Mouse (Mus musculus) adipose tissue, adult 10 weeks (tissue): ENCODE measurements around the gene Grwd1. TPM values are rescaled to one million over a fixed set of nuclear protein-coding genes. Genes with fewer than 3 reads are reported as not detected.

Experiments
- polyA plus RNA-seq: library from polyadenylated mRNA; stranded (reverse); fragments of 350-450 nt; fragmentation: Illumina TruSeq; extraction: RNeasy Lipid Tissue Mini Kit (QIAGEN cat#74804); gene quantifications from one replicate; pipeline ENCODE4 v1.2.3, GENCODE M21; 2014; ENCODE audit warnings: low read depth, low replicate concordance

The Grwd1 gene
- polyA plus RNA-seq, result 11.0 TPM

DNA sequence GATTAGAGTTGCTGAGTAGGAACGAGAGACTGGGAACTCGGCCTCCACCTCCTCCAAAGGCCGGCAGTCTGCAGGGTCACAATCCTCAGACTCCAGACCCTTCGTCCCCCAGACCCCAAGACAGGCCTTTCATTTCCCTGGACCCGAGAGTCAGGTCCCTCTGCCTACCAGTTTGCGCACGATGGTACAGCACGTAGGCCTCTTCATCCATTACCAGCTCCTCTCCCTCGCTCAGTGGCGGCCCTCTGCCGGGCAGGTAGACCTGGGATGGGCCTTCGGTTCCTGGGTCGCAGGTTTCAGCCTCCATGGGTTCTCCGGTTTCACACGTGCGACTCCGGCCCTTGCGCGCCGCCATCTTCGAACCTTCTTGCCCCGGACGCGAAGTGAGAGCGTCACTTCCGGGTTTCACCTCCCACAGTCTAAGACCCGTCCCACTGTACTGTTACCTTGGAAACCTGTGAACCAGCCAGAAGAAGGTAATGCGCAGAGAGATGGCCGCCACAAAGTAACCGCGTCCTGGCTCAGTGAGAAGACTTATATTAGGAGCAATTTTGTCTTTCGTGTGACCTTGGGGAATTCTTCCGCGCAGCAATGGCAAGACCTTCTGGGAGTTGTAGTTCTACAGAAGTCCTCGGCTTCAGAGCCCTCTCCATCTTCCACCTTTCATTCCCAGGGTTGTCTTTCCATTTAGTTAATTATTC is at the start of gene Grwd1:
Gene Grwd1, minus strand, starts transcription at position 518 of the 701 bp plus-strand sequence.

DNA sequence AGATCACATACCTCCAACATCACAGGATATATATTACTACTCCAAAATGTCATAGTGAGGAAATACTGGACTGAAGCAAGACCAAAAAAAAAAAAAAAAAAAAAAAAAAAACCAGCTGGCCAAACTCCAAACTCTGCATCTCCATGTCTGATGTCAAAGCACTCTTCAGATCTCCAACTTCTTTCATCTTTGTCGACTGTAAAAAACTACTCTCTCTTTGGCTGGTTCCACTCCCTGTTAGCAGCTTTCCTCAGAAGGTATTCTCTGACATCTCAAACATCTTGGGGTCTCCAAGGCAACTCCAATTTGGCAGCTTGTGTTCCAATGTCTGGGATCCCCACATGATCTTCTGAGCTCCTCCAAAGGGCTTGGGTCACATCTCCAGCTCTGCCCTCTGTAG is 47.5 kb upstream of the Grwd1 start, which contains the start of gene Grin2d:
Gene Grin2d, minus strand, starts transcription at position 101 of the 400 bp plus-strand sequence.

DNA sequence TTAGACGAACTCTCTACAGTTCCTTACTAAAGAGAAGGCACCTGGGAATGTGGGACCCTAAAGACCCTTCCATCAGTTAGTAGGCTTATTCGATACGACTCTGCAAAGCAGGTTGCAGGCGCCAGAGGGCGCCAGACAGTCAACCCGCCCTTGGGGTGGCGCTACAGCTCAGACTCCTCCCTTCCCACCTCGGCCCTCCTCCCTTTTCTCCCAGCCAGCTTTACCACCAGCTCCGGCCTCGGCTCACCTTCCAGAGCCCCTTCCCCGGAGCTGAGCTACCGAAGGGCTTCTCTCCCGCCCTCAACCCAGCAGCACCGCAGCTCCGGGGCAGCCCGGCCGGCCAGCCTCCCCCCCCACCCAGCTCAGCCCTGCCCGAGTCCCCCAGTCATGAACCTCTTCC is 41.9 kb upstream of the Grwd1 start, which contains the start of gene Kdelr1:
Gene Kdelr1, plus strand, starts transcription at position 149 of the 400 bp plus-strand sequence.

DNA sequence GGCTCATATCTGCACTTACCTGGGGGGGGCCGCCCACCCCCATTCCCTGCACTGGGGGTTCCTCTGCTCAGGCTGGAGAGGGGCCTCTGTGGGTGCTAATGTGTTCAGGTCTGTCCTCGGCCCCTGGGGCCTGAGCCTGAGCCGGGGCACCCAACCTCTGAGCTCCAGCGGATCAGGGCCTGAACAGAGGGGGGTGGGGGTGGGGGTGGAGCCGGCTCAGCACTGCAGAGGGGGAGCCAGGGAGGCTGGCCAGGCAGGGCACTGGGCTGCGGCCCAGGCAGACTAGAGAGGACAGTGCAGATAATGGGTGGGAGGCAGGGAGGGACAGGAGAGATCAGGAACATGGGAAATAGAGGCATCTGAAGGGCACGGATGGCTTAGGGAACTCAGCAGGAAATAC is 6.1 kb downstream of the Grwd1 start, which contains the start of gene Kcnj14:
Gene Kcnj14, minus strand, starts transcription at position 185 of the 400 bp plus-strand sequence.

DNA sequence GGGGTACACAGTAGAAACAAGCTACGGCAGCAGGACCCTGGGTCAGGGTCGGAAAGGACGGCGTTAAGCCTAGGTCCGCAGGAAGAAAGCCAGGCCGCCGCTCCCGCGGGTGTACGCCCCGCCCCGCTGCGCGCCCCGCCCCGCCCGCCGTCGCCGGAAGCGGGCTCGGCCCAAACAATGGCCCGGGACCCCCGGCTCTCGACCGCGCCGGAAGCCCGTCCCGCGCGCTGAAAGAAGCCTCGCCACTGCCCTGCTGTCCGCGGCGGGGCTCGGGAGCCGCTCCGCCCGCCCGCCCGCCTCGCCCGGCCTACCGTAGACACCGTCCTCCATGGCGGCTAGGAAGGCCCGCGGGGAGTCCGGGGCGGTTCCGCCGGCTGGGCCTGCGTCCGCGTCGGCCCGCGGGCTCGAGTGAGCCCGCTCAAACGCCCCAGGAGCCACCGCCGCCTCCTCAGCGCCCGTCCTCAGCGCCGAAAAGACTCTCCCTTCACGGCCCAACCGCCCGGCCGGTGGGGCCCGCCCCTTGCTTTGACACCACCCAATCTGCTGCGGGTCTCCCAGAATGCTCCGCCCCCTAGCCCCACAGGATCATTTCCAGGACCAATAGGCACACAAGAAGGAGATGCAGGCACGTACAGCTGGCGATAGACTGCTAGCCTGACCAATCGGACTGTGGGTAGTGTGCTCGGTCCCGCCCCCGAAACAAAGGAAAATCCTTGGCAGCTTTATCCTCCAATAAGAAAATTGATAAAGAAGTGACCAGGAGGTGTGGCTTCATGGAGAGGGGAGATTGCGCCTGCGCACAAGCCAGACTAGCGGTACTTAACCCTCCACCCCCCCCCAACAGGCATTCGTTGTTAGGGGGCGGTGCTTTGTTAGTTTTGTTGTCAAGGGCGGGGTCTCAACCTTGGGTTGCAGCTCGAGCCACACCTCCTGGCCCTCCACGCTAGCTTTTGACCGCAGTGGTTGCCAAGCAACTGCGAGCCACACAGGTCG is 16.7 kb downstream of the Grwd1 start, which contains the start of gene Cyth2:
Gene Cyth2, minus strand, starts transcription at position 795 of the 993 bp plus-strand sequence.

DNA sequence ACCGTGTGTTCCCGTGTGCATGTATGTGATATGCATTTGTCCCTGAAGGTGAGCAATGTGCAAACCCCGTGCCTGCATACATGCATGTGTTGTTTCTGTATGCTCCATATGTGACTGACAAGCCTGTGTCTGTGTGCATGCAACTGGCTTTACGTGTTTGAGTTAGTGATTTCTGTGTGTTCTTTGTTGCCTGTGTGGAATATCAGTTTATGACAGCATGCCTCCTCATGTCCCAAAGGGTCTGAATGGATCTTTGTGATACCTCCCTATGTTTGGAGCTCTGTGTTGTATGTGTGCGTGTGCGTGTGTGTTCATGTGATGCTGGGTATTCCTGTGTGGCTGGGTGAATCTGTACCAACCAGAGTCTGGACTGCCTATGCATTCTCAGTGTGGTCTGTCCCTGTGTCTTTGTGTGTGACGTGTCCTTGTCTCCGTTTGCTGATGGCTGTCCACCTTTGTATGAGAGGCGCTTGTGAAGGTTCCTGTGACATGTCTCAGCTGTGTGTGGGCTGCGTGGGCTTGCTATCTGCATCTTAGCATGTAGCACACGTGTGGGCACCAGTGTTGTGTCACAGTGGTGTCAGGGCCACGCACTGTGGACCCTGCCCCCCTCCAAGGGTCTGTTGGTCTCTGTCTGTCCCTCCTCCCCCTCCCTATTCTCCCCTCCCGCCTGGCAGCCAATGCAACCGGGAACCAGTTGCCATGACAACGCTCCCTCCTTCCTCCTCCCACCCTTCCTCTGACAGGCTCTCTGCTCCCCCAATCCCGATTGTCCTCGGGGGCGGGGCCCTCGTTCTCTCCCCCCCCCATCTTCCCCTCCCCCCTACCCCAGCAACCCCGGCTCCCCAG is 46.0 kb downstream of the Grwd1 start, which contains the start of gene Sult2b1:
Gene Sult2b1, minus strand, starts transcription at position 146 of the 849 bp plus-strand sequence.

DNA sequence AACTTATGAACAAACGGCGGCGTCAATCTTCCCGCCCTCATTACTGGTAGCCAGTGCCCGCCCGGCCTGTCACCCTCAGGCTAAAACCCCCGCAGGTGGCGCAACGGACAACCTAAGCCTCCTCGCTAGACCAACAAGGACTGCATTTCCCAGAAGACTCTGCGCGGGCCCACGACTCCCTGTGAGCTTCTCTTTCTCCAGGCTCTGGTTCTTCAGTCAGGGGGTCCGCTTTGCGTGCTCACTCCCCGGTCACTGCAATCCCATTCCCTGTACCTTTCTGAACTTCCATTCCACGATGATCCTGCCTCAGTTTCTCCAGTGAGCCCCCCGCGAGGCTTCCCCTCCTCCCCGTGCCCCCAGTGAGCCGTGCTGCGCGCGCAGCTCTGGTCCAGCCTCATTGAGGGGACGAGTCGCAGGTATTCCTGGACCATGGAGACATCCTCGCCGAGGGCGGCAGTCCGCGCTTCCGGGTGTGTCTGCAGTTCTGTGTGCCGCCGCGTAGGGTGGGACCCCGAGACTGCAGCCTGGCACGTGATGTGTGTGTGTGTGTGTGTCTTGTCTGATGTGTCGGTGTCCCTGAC is 47.1 kb downstream of the Grwd1 start, which contains the start of gene Lmtk3:
Gene Lmtk3, plus strand, starts transcription at position 228 of the 581 bp plus-strand sequence.

Other genes starting within 250 kb of the Grwd1 start
- gene Fgf21, start 215.5 kb downstream of the Grwd1 start, polyA plus RNA-seq, result 0.58 TPM
- gene Fut1, start 213.7 kb downstream of the Grwd1 start, polyA plus RNA-seq, result 14.4 TPM
- 1.6 TPM for gene Izumo1, start 209.1 kb downstream of the Grwd1 start, polyA plus RNA-seq
- gene Rasip1, start 203.5 kb downstream of the Grwd1 start, polyA plus RNA-seq, result 11.0 TPM
- gene Mamstr, start 191.0 kb downstream of the Grwd1 start, polyA plus RNA-seq, result 4.0 TPM
- 2.3 TPM for gene Fut2, start 164.6 kb downstream of the Grwd1 start, polyA plus RNA-seq
- gene Ntn5, start 146.9 kb downstream of the Grwd1 start, polyA plus RNA-seq, result 0.78 TPM
- gene Sec1, start 136.5 kb downstream of the Grwd1 start, polyA plus RNA-seq, result 1.8 TPM
- gene Car11, start 131.1 kb downstream of the Grwd1 start, polyA plus RNA-seq, result 5.3 TPM
- 19.7 TPM for gene Dbp, start 125.9 kb downstream of the Grwd1 start, polyA plus RNA-seq
- gene Rpl18, start 115.5 kb downstream of the Grwd1 start, polyA plus RNA-seq, result 966 TPM
- 31.4 TPM for gene Sphk2, start 112.9 kb downstream of the Grwd1 start, polyA plus RNA-seq
- gene Fam83e, start 109.7 kb downstream of the Grwd1 start, polyA plus RNA-seq, result 3.7 TPM
- gene Spaca4, start 105.1 kb downstream of the Grwd1 start, polyA plus RNA-seq, result 2.2 TPM
- 0.96 TPM for gene Lmtk3, start 47.2 kb downstream of the Grwd1 start, polyA plus RNA-seq
- gene Sult2b1, start 46.3 kb downstream of the Grwd1 start, polyA plus RNA-seq, result 22.0 TPM
- gene Cyth2, start 16.4 kb downstream of the Grwd1 start, polyA plus RNA-seq, result 73.8 TPM
- gene Kcnj14, start 6.2 kb downstream of the Grwd1 start, polyA plus RNA-seq, result 0.74 TPM
- 162 TPM for gene Kdelr1, start 41.8 kb upstream of the Grwd1 start, polyA plus RNA-seq
- 1.2 TPM for gene Grin2d, start 47.4 kb upstream of the Grwd1 start, polyA plus RNA-seq
- 7.2 TPM for gene Syngr4, start 65.8 kb upstream of the Grwd1 start, polyA plus RNA-seq
- gene Tmem143, start 66.0 kb upstream of the Grwd1 start, polyA plus RNA-seq, result 31.6 TPM
- 65.2 TPM for gene Emp3, start 90.5 kb upstream of the Grwd1 start, polyA plus RNA-seq
- 8.4 TPM for gene Ccdc114, start 93.1 kb upstream of the Grwd1 start, polyA plus RNA-seq
- 0.09 TPM for gene Abcc6, start 199.4 kb upstream of the Grwd1 start, polyA plus RNA-seq
- gene Nomo1, start 202.8 kb upstream of the Grwd1 start, polyA plus RNA-seq, result 44.8 TPM